In genomic region chr1:153354466-153354865, GRCm38 (mm10) we compare ENCODE assay signal across 13 mouse cellular contexts. TPM values are rescaled to one million over a fixed set of nuclear protein-coding genes. Genes with fewer than 3 reads are reported as not detected.
DNase-seq lines count a peak whose midpoint lies in the region; ATAC-seq and TF ChIP-seq lines count a peak whose summit lies in the region.
"Had no signal": no experiment of that assay in that cellular context is flagged by ENCODE, and none has a peak within 500 bp of the region (broad histone marks: within the 10 kb centered on the region; RNA-seq: fewer than 3 reads in every experiment).

No protein-coding gene starts in this region.

- WGBS in forebrain, embryonic 14.5 days: 41% methylated on average over 2 of the region's 2 CpGs
- 49% methylated on average over 2 of the region's 2 CpGs for WGBS in forebrain, embryonic 10.5 days
- 35% methylated on average over 2 of the region's 2 CpGs for WGBS in kidney, adult 2 months
- 25% methylated on average over 2 of the region's 2 CpGs for WGBS in lung, postnatal 0 days

- no peaks in the 10 kb centered on the region for H3K4me1 ChIP-seq in forebrain, embryonic 14.5 days (ENCODE audit: control insufficient read depth, insufficient read depth, low read length)
- H3K4me1 ChIP-seq in forebrain, embryonic 10.5 days: peaks cover 21% of the 10 kb centered on the region
- no peaks in the 10 kb centered on the region for H3K4me1 ChIP-seq in kidney, adult 2 months (ENCODE audit: control insufficient read depth, insufficient read depth, low read length)
- H3K4me1 ChIP-seq in lung, postnatal 0 days (ENCODE audit: insufficient read depth, low read depth, low read length): peaks cover 9% of the 10 kb centered on the region; the same call in 1 of the 2 replicates
- H3K4me1 ChIP-seq: liver, embryonic 13.5 days had no signal

- no peak overlapping the region for H3K4me2 ChIP-seq in forebrain, embryonic 14.5 days (ENCODE audit: low read length)
- no peak overlapping the region for H3K4me2 ChIP-seq in lung, postnatal 0 days (replicated peaks; ENCODE audit: low read depth, low read length)
- H3K4me2 ChIP-seq: hindbrain, embryonic 14.5 days; liver, embryonic 13.5 days had no signal

- H3K9me3 ChIP-seq in forebrain, embryonic 14.5 days (replicated peaks; ENCODE audit: control insufficient read depth, low read length): no peaks in the 10 kb centered on the region
- no peaks in the 10 kb centered on the region for H3K9me3 ChIP-seq in forebrain, embryonic 10.5 days
- no peaks in the 10 kb centered on the region for H3K9me3 ChIP-seq in lung, postnatal 0 days (ENCODE audit: low read length)
- H3K9me3 ChIP-seq: G1E; liver, embryonic 13.5 days had no signal

- no peak overlapping the region for H3K9ac ChIP-seq in forebrain, embryonic 14.5 days (ENCODE audit: low read length)
- H3K9ac ChIP-seq in lung, postnatal 0 days (replicated peaks; ENCODE audit: low read depth): no peak overlapping the region
- H3K9ac ChIP-seq: hindbrain, embryonic 14.5 days; liver, embryonic 13.5 days had no signal

- ATAC-seq in forebrain, embryonic 14.5 days: no peak
- no peak for ATAC-seq in lung, postnatal 0 days
- ATAC-seq in granulocyte monocyte progenitor cell, adult 5-6 weeks (replicated peaks; ENCODE audit: poor library complexity, severe bottlenecking): no peak

- no peaks in the 10 kb centered on the region for H3K27me3 ChIP-seq in forebrain, embryonic 14.5 days (replicated peaks; ENCODE audit: control insufficient read depth, insufficient read depth, low read length)
- no peaks in the 10 kb centered on the region for H3K27me3 ChIP-seq in forebrain, embryonic 10.5 days (ENCODE audit: poor library complexity, severe bottlenecking)
- no peaks in the 10 kb centered on the region for H3K27me3 ChIP-seq in kidney, adult 2 months (replicated peaks; ENCODE audit: control insufficient read depth, insufficient read depth, low read length)
- H3K27me3 ChIP-seq in lung, postnatal 0 days (replicated peaks; ENCODE audit: insufficient read depth, low read length): no peaks in the 10 kb centered on the region

- peak; percentile 8 for DNase-seq in forebrain, embryonic 14.5 days (ENCODE audit: low spot score)
- DNase-seq in forebrain, embryonic 10.5 days (ENCODE audit: extremely low spot score, low spot score): no peak
- DNase-seq in kidney, adult 2 months: peak; percentile 36
- no peak for DNase-seq in kidney, adult 8-10 months
- peak; percentile 25 for DNase-seq in NIH3T3 (ENCODE audit: low read depth)
- peak; percentile 56 for DNase-seq in lung, postnatal 0 days (ENCODE audit: low spot score)
- DNase-seq in right cerebral cortex, postnatal 4 days: no peak
- DNase-seq: left cerebral cortex, postnatal 4 days; liver, embryonic 13.5 days; right cerebral cortex, adult 18-20 months had no signal

- TF ChIP-seq POLR2A in kidney, adult 2 months (IDR thresholded peaks at IDR 0.05; ENCODE audit: low read depth, low read length): no peak

- H3K27ac ChIP-seq in forebrain, embryonic 14.5 days (ENCODE audit: low read depth, low read length): no peak overlapping the region
- H3K27ac ChIP-seq in forebrain, embryonic 10.5 days: no peak overlapping the region
- no peak overlapping the region for H3K27ac ChIP-seq in kidney, adult 2 months (ENCODE audit: insufficient read depth, low read depth, low read length)
- H3K27ac ChIP-seq in lung, postnatal 0 days (ENCODE audit: low read length): peak overlapping the region; percentile 29; the same call in 1 of the 2 replicates
- H3K27ac ChIP-seq: hindbrain, embryonic 14.5 days; liver, embryonic 13.5 days had no signal

- no peaks in the 10 kb centered on the region for H3K36me3 ChIP-seq in forebrain, embryonic 14.5 days (ENCODE audit: control insufficient read depth, insufficient read depth, low read length)
- no peaks in the 10 kb centered on the region for H3K36me3 ChIP-seq in forebrain, embryonic 10.5 days (replicated peaks)
- no peaks in the 10 kb centered on the region for H3K36me3 ChIP-seq in kidney, adult 2 months (ENCODE audit: control insufficient read depth, insufficient read depth, low read length)
- no peaks in the 10 kb centered on the region for H3K36me3 ChIP-seq in lung, postnatal 0 days (ENCODE audit: insufficient read depth, low read length)
- H3K36me3 ChIP-seq: G1E; liver, embryonic 13.5 days had no signal

- H3K4me3 ChIP-seq in forebrain, embryonic 14.5 days (ENCODE audit: low read depth, low read length): no peak overlapping the region
- H3K4me3 ChIP-seq in forebrain, embryonic 10.5 days: no peak overlapping the region
- H3K4me3 ChIP-seq in kidney, adult 2 months (ENCODE audit: insufficient read depth, low read depth, low read length): no peak overlapping the region
- no peak overlapping the region for H3K4me3 ChIP-seq in lung, postnatal 0 days (ENCODE audit: low read depth, low read length)
- H3K4me3 ChIP-seq: liver, embryonic 13.5 days had no signal

- TF ChIP-seq CTCF in kidney, adult 2 months (conservative IDR thresholded peaks at IDR 0.05; ENCODE audit: insufficient read depth, insufficient read length, low read depth, low read length): no peak
- no peak for TF ChIP-seq CTCF in lung, postnatal 0 days (IDR thresholded peaks at IDR 0.05)

- no peak for TF ChIP-seq EP300 in lung, postnatal 0 days (IDR thresholded peaks at IDR 0.05)

RNA-seq across cellular contexts. Expression of gene Lamc1, which starts 21.9 kb away (rescaled TPM):
- 17.2 and 17.7 TPM in 2 replicates for polyA plus RNA-seq in forebrain, embryonic 14.5 days (2014; fragmentation: Nextera tagmentation; extraction: Ambion mirVana)
- 23.3 and 24.1 TPM in 2 replicates for polyA plus RNA-seq in forebrain, embryonic 10.5 days (2016; fragmentation: Nextera tagmentation; extraction: Ambion mirVana)
- 44.6 and 47.8 TPM in 2 replicates for polyA plus RNA-seq in kidney, adult 2 months (2012; rRNA removed)
- 101 and 106 TPM in 2 replicates for polyA plus RNA-seq in lung, postnatal 0 days (2015; fragmentation: Nextera tagmentation; extraction: Ambion mirVana)
- 3.3 and 5.1 TPM in 2 replicates for total RNA-seq in granulocyte monocyte progenitor cell, adult 5-6 weeks (2014; fragmentation: Nextera tagmentation)
- 2.7 and 5.2 TPM in 2 replicates for total RNA-seq in granulocyte monocyte progenitor cell, adult 5-6 weeks (2017)

Comparison
In these comparisons a context has a peak if more than half of its experiments do, and no peak if none do; other contexts are left out.
1. DNase-seq: peak in forebrain, embryonic 14.5 days (single experiment), kidney, adult 2 months (single experiment), NIH3T3 (single experiment) and lung, postnatal 0 days (single experiment); none in forebrain, embryonic 10.5 days (single experiment), kidney, adult 8-10 months (0 of 2) and right cerebral cortex, postnatal 4 days (single experiment).